Mouse (Mus musculus) lung, embryonic 15.5 days (tissue): ENCODE data around the gene Pdzd2. TPM values are rescaled to one million over a fixed set of nuclear protein-coding genes. Genes with fewer than 3 reads are reported as not detected.
"Not testable (repeated sequence)": the region's sequence is repeated elsewhere in the genome, so short reads cannot be mapped to it uniquely, and the experiment has no call there.

Experiments used
- ATAC-seq: fragments of 200-750 bp; cut with Nextera tagmentation; 2 replicates; pipeline ENCODE4 v1.8.0; 2017; ENCODE audit warnings: moderate number of reproducible peaks, borderline replicate concordance; ENCODE audit not compliant: low FRiP score, low TSS enrichment; ENCODE audit errors: extremely low read depth
- H3K27ac ChIP-seq: fragments of 300-500 bp; sonication (generic); 2 replicates; pipeline ENCODE4 v1.5.1; 2015; ENCODE audit warnings: moderate library complexity, mild to moderate bottlenecking, inconsistent platforms
- H3K27me3 ChIP-seq: fragments of 300-500 bp; sonication (generic); 2 replicates; pipeline ENCODE4 v1.6.1; 2015; ENCODE audit warnings: inconsistent platforms
- H3K36me3 ChIP-seq: fragments of 300-500 bp; sonication (generic); 2 replicates; pipeline ENCODE4 v1.6.1; 2015; ENCODE audit warnings: inconsistent platforms
- H3K4me1 ChIP-seq: fragments of 300-500 bp; sonication (generic); 2 replicates; pipeline ENCODE4 v1.6.1; 2015; ENCODE audit warnings: inconsistent platforms
- H3K4me2 ChIP-seq: fragments of 300-500 bp; sonication (generic); 2 replicates; pipeline ENCODE4 v1.6.1; 2015; ENCODE audit warnings: inconsistent platforms, mild to moderate bottlenecking, moderate library complexity
- H3K4me3 ChIP-seq: fragments of 300-500 bp; sonication (generic); 2 replicates; pipeline ENCODE4 v1.5.1; 2015; ENCODE audit warnings: mild to moderate bottlenecking, inconsistent platforms
- H3K9ac ChIP-seq: fragments of 300-500 bp; sonication (generic); 2 replicates; pipeline ENCODE4 v1.6.1; 2015; ENCODE audit warnings: inconsistent platforms
- H3K9me3 ChIP-seq: fragments of 300-500 bp; sonication (generic); 2 replicates; pipeline ENCODE4 v1.6.1; 2016; ENCODE audit warnings: inconsistent platforms
- WGBS: fragments of 180-500 bp; shearing (Covaris S2); methylation state at CpG from one replicate; pipeline ENCODE4 v1.1.7; 2015; 5-methylcytosine and 5-hydroxymethylcytosine counted together
- polyA plus RNA-seq: library from polyadenylated mRNA; unstranded; fragments of >200 nt; fragmentation: Nextera tagmentation; extraction: Ambion mirVana; gene quantifications from 2 replicates; pipeline ENCODE4 v1.2.1, GENCODE M21; 2015

Pdzd2 gene
- polyA plus RNA-seq, 1 experiment from 2014 or later: 39.8 TPM

- Histone ChIP-seq H3K4me1 (peaks cover 27% of the 10 kb centered on the region), H3K27me3 (no peaks in the 10 kb centered on the region), H3K4me3 (peak overlapping the region; percentile 23), H3K9me3 (no peaks in the 10 kb centered on the region), H3K9ac (0 out of 2 replicates have a peak overlapping the region, but pooled peaks have one; percentile 11), H3K4me2 (peak overlapping the region; percentile 60), H3K36me3 (no peaks in the 10 kb centered on the region), H3K27ac (no peak overlapping the region)
- WGBS: 57% methylated on average over 18 of the region's 18 CpGs
- ATAC-seq: no peak
Observed at GRCm38 (mm10) chr15:12374916-12375315, 364.8 kb downstream of the Pdzd2 start.

DNA sequence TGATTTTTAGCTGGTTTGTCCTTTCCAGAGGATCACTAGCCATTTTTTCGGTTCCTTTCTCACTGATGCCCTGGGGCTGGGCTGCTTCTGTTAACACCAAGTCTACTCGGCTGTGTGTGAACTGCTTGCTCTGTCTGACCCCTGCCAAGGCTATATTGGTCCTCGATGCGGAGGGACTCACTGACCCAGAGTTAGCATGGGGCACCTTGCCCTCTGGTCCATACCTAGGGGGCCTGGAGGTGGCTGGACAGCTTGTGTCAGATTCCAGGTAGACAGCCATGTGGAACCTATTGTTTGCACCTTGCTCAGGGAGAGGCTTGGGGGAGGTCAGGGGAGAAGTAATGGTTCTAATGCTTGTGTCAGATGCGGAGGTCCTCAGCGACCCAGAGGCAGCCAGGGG, 365.8 kb downstream of the Pdzd2 start:
- Histone ChIP-seq H3K27me3 (no peaks in the 10 kb centered on the region), H3K4me2 (no peak overlapping the region), H3K36me3 (no peaks in the 10 kb centered on the region), H3K27ac (no peak overlapping the region), H3K4me1 (peaks cover 27% of the 10 kb centered on the region), H3K4me3 (no peak overlapping the region), H3K9ac (no peak overlapping the region), H3K9me3 (no peaks in the 10 kb centered on the region)
- 70% methylated on average over 6 of the region's 6 CpGs for WGBS
- no peak for ATAC-seq

DNA sequence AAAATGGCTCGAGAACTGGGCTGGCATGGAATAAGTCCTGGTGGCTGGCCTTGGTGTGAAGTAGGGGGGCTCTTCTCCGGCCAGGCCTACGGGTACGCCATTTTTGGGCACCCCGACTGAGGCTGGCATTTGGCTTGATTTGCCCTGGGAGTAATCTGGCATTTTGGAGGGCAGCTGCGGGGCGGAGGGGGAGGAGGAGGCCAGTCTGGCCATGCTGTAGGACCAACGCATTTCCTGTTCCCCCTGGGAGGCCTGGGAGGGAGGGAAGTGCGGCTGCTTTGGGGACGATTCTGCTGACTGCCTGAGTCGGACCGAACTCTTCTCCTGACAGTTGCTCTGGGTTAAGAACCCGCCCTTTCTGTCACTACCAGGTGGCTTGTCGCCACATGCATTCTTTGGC, 366.2 kb downstream of the Pdzd2 start:
- 74% methylated on average over 14 of the region's 14 CpGs for WGBS
- no peak overlapping the region for H3K27ac ChIP-seq
- no peak for ATAC-seq

GRCm38 (mm10) chr15:12371183-12371582, 368.5 kb downstream of the Pdzd2 start:
- WGBS: 4% methylated on average over 8 of the region's 8 CpGs
- Histone ChIP-seq H3K9ac (no peak overlapping the region), H3K27me3 (no peaks in the 10 kb centered on the region), H3K9me3 (no peaks in the 10 kb centered on the region), H3K4me3 (no peak overlapping the region), H3K4me1 (peaks cover 36% of the 10 kb centered on the region), H3K27ac (no peak overlapping the region), H3K36me3 (no peaks in the 10 kb centered on the region), H3K4me2 (no peak overlapping the region)
- ATAC-seq: peak; percentile 41; the same call in 1 of the 2 replicates

More for the DNA sequence above, 366.2 kb downstream of the Pdzd2 start:
- no peaks in the 10 kb centered on the region for H3K27me3 ChIP-seq
- no peak overlapping the region for H3K4me2 ChIP-seq
- H3K36me3 ChIP-seq: no peaks in the 10 kb centered on the region
- no peak overlapping the region for H3K9ac ChIP-seq
- no peak overlapping the region for H3K4me3 ChIP-seq
- peaks cover 27% of the 10 kb centered on the region for H3K4me1 ChIP-seq
- no peaks in the 10 kb centered on the region for H3K9me3 ChIP-seq

GRCm38 (mm10) chr15:12370096-12370495, 369.6 kb downstream of the Pdzd2 start:
- Histone ChIP-seq H3K4me2 (no peak overlapping the region), H3K9me3 (no peaks in the 10 kb centered on the region), H3K27me3 (no peaks in the 10 kb centered on the region), H3K36me3 (no peaks in the 10 kb centered on the region), H3K4me1 (peaks cover 31% of the 10 kb centered on the region), H3K9ac (no peak overlapping the region), H3K27ac (no peak overlapping the region), H3K4me3 (no peak overlapping the region)
- WGBS: 99% methylated on average over 3 of the region's 3 CpGs
- ATAC-seq: no peak

DNA sequence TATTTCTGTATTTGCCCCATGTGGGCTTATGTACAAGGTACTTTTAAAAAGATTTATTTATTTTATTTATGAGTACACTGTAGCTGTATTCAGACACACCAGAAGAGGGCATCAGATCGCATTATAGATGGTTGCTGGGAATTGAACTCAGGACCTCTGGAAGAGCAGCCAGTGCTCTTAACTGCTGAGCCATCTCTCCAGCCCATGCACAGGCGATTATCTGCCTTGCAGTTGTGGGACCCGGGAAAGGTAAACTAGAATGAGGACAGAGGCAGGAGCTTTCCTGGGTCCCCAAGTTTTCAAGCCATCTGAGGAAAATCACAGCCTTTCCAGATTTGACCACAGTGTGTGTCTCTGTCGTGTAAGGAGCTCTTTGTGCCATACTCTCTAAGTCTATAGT, 370.9 kb downstream of the Pdzd2 start:
- no peak for ATAC-seq
- H3K4me2 ChIP-seq: no peak overlapping the region
- WGBS: 81% methylated on average over 4 of the region's 4 CpGs
- peaks cover 26% of the 10 kb centered on the region for H3K4me1 ChIP-seq
- no peaks in the 10 kb centered on the region for H3K9me3 ChIP-seq
- H3K9ac ChIP-seq: no peak overlapping the region
- no peak overlapping the region for H3K27ac ChIP-seq
- H3K27me3 ChIP-seq: no peaks in the 10 kb centered on the region
- no peak overlapping the region for H3K4me3 ChIP-seq
- no peaks in the 10 kb centered on the region for H3K36me3 ChIP-seq

DNA sequence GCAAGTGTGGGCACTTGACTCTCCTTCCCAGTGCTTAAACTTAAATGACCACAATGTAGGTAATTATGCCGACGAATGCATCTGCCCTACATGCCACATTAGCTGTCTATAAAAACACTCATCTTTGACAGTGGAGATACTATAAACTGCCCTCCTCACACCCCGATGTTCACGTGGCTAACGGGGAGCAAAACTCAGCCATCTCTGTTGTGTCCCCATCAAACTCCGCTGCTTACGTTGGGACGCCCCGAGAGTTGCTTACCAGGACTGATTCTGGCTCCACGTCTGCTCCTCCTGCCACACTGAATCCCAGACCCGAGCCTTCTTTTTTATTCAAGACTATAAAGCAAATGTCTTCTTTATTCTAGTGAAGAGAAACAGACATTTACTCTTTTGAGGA, 371.4 kb downstream of the Pdzd2 start:
- 83% methylated on average over 11 of the region's 11 CpGs for WGBS
- H3K4me1 ChIP-seq: peaks cover 22% of the 10 kb centered on the region

GRCm38 (mm10) chr15:12367306-12368080, 372.2 kb downstream of the Pdzd2 start:
- no peak overlapping the region for H3K27ac ChIP-seq
- no peak overlapping the region for H3K9ac ChIP-seq
- H3K4me1 ChIP-seq: peaks cover 22% of the 10 kb centered on the region
- no peaks in the 10 kb centered on the region for H3K9me3 ChIP-seq
- no peaks in the 10 kb centered on the region for H3K27me3 ChIP-seq
- no peaks in the 10 kb centered on the region for H3K36me3 ChIP-seq
- WGBS: 37% methylated on average over 13 of the region's 13 CpGs
- H3K4me2 ChIP-seq: peak overlapping the region; percentile 9; the same call in 1 of the 2 replicates
- no peak for ATAC-seq
- no peak overlapping the region for H3K4me3 ChIP-seq

More for the DNA sequence above, 371.4 kb downstream of the Pdzd2 start:
- ATAC-seq: no peak
- Histone ChIP-seq H3K4me3 (no peak overlapping the region), H3K9me3 (no peaks in the 10 kb centered on the region), H3K27me3 (no peaks in the 10 kb centered on the region), H3K9ac (no peak overlapping the region), H3K27ac (no peak overlapping the region), H3K36me3 (no peaks in the 10 kb centered on the region), H3K4me2 (no peak overlapping the region)

- not testable (repeated sequence) for H3K36me3 ChIP-seq, H3K9me3 ChIP-seq, H3K27ac ChIP-seq, H3K9ac ChIP-seq, H3K4me3 ChIP-seq, H3K4me2 ChIP-seq, ATAC-seq, H3K27me3 ChIP-seq
- 91% methylated on average over 11 of the region's 11 CpGs for WGBS
- peaks cover 22% of the 10 kb centered on the region for H3K4me1 ChIP-seq
Observed at GRCm38 (mm10) chr15:12366580-12367305, 373.0 kb downstream of the Pdzd2 start.

- no peaks in the 10 kb centered on the region for H3K27me3 ChIP-seq
- H3K9me3 ChIP-seq: no peaks in the 10 kb centered on the region
- no peak overlapping the region for H3K4me2 ChIP-seq
- H3K4me3 ChIP-seq: no peak overlapping the region
- no peak overlapping the region for H3K9ac ChIP-seq
- peaks cover 18% of the 10 kb centered on the region for H3K4me1 ChIP-seq
- ATAC-seq: no peak
- WGBS: 33% methylated on average over 3 of the region's 3 CpGs
- no peaks in the 10 kb centered on the region; the same call in 1 of the 2 replicates for H3K36me3 ChIP-seq
- H3K27ac ChIP-seq: no peak overlapping the region
Observed at GRCm38 (mm10) chr15:12366072-12366469, 373.7 kb downstream of the Pdzd2 start.

DNA sequence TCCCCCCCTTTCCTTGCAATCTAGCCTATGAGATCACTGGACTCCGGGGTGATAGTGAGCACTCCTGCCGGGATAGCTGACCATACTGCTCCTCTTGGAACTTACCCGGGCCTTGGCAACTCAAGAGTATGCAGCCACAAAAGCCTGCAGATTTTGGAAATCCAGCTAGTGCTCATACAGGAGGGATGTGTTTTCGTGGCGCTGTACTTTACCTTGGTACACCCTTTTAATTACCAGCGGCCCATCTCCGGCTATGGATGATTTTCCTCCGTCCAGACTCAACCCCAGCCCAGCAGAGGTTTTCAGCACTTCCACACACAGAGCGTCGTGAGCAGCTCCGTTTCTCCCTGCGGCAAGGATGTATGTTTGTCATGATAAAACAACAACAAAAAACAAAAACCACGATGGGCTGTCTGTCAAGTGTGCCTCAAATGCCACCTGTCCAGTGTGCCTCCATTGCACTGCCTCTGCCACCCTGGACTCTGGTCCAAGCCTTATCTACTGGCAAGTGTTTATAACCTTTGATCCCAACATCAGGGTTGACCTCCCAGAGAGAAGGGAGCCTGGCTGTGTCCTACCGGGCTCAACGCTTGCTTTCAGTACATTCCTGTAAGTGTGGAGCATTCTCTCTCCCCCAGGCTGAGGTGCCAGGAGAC, 374.2 kb downstream of the Pdzd2 start:
- 60% methylated on average over 15 of the region's 15 CpGs for WGBS
- H3K36me3 ChIP-seq: no peaks in the 10 kb centered on the region; the same call in 1 of the 2 replicates
- H3K9ac ChIP-seq: no peak overlapping the region
- H3K27ac ChIP-seq: no peak overlapping the region
- H3K4me1 ChIP-seq: peaks cover 18% of the 10 kb centered on the region
- no peaks in the 10 kb centered on the region for H3K9me3 ChIP-seq
- no peak overlapping the region for H3K4me2 ChIP-seq
- H3K4me3 ChIP-seq: no peak overlapping the region
- H3K27me3 ChIP-seq: no peaks in the 10 kb centered on the region
- ATAC-seq: no peak

- WGBS: 79% methylated on average over 4 of the region's 4 CpGs
Observed at GRCm38 (mm10) chr15:12364096-12364495, 375.6 kb downstream of the Pdzd2 start.

More at GRCm38 (mm10) chr15:12364096-12364495, 375.6 kb downstream of the Pdzd2 start:
- H3K27ac ChIP-seq: no peak overlapping the region
- H3K4me2 ChIP-seq: no peak overlapping the region
- H3K27me3 ChIP-seq: no peaks in the 10 kb centered on the region
- peaks cover 18% of the 10 kb centered on the region for H3K4me1 ChIP-seq
- H3K36me3 ChIP-seq: no peaks in the 10 kb centered on the region; the same call in 1 of the 2 replicates
- H3K9ac ChIP-seq: no peak overlapping the region
- H3K4me3 ChIP-seq: no peak overlapping the region
- ATAC-seq: no peak
- H3K9me3 ChIP-seq: no peaks in the 10 kb centered on the region
